Mouse (Mus musculus) frontal cortex, postnatal 10 days (tissue): ENCODE measurements at regions not wholly inside any gene's neighbourhood (a gene's known extent, or its start where the extent isn't known, plus 50 kb on each side); places are given as distances from the start of the nearest gene placed in this dataset.

ENCODE experiments used
- DNase-seq, 2 experiments: peaks; one replicate each; pipeline ENCODE4 v3.0.0; 2022; ENCODE audit warnings: low spot score in 2 of 2, mixed read lengths in 1 of 2

GRCm38 (mm10) chr15:5355332-5355731 lies 111.3 kb upstream of the Ptger4 start:
- DNase-seq, result no peak

GRCm38 (mm10) chr15:5354328-5354727 lies 110.3 kb upstream of the Ptger4 start:
- DNase-seq, result no peak

- DNase-seq, result no peak
Observed at GRCm38 (mm10) chr15:5348881-5349280, 104.9 kb upstream of the Ptger4 start.

GRCm38 (mm10) chr15:5347674-5348073 lies 103.7 kb upstream of the Ptger4 start:
- DNase-seq, result no peak

GRCm38 (mm10) chr15:5346955-5347354 lies 103.0 kb upstream of the Ptger4 start:
- DNase-seq, result no peak

GRCm38 (mm10) chr15:5343794-5344193 lies 99.8 kb upstream of the Ptger4 start:
- DNase-seq, result peak in 1 of 2 experiments; percentile 3

- DNase-seq, result no peak
Observed at GRCm38 (mm10) chr15:5335528-5336268, 91.7 kb upstream of the Ptger4 start.

- no peak for DNase-seq
Observed at GRCm38 (mm10) chr15:5326996-5327395, 83.0 kb upstream of the Ptger4 start.

- DNase-seq, result no peak
Observed at GRCm38 (mm10) chr15:5321691-5322090, 77.7 kb upstream of the Ptger4 start.

GRCm38 (mm10) chr15:5312231-5312630 lies 68.2 kb upstream of the Ptger4 start:
- DNase-seq, result no peak

- no peak for DNase-seq
Observed at GRCm38 (mm10) chr15:5310035-5310434, 66.0 kb upstream of the Ptger4 start.

- DNase-seq, result no peak
Observed at GRCm38 (mm10) chr15:5302403-5302802, 58.4 kb upstream of the Ptger4 start.

- no peak for DNase-seq
Observed at GRCm38 (mm10) chr15:5299807-5300206, 55.8 kb upstream of the Ptger4 start.

GRCm38 (mm10) chr15:5296949-5297348 lies 53.0 kb upstream of the Ptger4 start:
- DNase-seq, result no peak
